Mouse (Mus musculus): ENCODE measurements around the gene Mixl1.

The Mixl1 gene

DNA sequence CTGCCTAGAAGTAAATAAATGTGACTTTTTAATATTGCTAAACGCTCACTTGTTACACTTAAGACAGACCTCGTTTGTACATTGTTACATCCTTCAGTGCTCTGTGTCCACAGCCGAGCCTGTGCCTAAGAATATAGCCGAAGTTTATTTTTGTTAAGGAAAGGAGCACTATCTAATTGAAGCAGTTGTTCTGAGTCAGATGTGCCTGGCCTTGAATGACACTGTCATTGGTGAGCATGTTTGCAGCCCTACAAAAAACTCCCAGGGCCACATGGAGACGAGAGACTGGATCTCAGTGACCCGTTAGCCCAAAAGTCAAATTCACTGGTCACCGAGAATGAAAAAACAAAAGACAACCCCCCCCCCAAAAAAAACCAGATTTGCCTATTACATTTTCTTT, 5.5 kb downstream of the Mixl1 start:
- H3K36me3 ChIP-seq (ENCODE audit: control insufficient read depth, insufficient read depth, low read length, poor library complexity, severe bottlenecking): peaks cover 9% of the 10 kb centered on the region
- DNase-seq (ENCODE audit: low read depth, low spot score): no peak
- H3K27me3 ChIP-seq (ENCODE audit: control insufficient read depth, insufficient read depth, low read length, poor library complexity, severe bottlenecking): no peaks in the 10 kb centered on the region

Measured in splenic B cell, adult 2 months (primary cell).